Mouse (Mus musculus): ENCODE data around the gene Rab40c.
A peak's percentile ranks its signal among the peaks of the same experiment; 100 is the strongest.

Rab40c gene

DNA sequence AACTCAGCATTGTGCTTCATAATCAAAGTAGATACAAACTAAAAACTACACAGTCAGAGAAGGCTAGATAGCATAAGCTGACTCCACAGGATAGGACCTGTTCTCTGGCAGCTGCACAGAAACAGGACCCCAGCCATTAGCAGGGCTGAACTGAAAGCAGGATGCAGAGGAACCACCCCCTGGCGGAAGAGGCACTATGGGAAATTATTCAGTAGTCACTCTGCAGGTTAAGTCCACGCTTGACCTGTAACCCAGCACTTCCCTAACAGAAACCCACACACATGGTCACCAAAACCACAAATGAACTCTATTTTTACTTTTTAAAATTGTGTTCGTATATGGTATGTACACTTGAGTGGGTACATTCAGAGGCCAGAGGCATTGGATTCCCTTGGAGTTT, 16.5 kb downstream of the Rab40c start:
- no peak for DNase-seq (ENCODE audit: low read depth in 2 of 2, low spot score in 2 of 2)

DNA sequence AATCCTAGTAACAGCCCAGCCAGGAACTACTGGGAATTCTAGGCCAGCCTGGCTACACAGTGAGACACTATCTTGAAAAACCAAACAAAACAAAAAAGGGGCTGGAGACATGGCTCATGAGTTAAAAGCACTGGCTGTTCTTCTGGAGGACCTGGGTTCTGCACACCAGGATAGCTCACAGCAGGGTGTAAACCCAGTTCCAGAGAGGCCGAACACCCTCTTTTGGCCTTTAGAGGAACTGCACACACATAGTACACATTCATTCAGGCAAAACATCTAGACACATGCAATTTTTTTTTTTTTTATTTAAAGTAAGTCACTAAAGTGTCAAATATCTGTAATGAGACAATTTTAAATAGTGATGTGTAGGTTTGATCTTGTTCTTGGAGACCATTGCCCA, 19.3 kb downstream of the Rab40c start:
- DNase-seq (ENCODE audit: low read depth in 2 of 2, low spot score in 2 of 2) = no peak

DNA sequence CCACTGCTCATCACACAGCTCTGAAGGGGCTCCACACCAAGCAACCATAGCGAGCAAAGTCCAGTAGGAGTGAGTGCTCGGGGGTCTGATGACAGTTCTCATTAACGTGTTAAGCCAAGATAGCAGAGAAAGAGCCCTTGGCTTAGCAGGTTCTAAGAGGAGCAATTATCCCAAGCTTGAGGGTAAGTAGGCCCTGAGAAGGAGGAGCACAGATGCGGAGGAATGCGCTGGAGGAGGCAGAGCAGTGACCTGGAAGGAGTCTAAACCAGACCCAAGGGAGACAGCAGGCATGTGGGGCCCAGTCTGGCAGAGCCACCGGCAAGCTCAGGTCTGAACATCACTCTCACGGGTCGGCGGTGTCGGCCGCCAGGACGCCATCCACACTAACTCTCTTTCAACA, 23.6 kb downstream of the Rab40c start:
- DNase-seq (ENCODE audit: low read depth in 2 of 2, low spot score in 2 of 2) = no peak

DNA sequence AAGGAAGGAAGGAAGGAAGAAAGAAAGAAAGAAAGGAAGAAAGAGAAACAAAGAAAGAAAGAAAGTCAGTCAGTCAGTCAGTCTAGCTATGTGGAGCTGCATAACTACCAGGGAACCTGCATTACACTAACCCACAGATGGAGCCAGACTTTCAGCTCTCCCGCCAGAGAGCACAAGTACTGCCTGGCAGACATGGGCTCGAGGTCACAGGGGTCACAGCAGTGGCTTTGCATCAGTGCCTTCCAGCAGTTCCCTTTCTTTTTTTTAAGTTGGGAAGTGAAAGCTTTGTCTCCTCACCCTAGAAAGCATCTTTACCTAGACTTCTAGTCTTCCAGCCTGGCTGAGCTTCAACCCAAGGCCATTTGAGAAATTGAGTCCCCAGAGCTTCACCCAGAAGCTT, 24.1 kb downstream of the Rab40c start:
- DNase-seq (ENCODE audit: low read depth in 2 of 2, low spot score in 2 of 2) = no peak

DNA sequence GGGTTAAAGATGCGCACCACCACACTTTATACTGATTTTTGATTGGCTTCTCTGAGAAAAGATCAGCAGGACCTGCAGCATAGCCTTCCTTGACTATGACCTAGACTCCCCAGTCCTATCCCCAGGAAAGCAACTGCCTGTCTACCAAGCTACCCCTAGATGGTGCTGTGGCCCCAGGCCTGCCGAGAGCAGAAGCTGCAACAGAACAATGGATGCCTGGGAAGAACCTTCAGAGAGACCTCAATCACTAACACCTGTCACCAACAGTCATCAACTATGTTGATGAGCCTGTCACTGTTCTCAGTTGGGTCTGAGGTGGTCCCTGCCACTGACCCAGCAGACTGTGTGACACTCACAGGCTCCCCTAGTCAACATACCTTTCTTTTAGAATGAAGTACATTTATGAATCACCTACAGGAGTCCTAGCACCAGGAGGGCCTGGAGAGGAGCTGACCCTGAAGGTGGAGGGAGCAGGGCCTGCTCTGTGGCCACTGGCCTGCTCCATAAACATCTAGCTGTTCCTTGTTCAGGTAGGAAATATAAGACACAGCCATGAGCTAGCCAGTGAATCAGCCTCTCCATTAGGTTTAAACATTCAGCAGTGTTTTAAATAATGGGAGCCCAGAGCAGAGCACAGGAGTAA, 25.4 kb downstream of the Rab40c start:
- peak; percentile 58 to 63 for DNase-seq (ENCODE audit: low read depth in 2 of 2, low spot score in 2 of 2)

DNA sequence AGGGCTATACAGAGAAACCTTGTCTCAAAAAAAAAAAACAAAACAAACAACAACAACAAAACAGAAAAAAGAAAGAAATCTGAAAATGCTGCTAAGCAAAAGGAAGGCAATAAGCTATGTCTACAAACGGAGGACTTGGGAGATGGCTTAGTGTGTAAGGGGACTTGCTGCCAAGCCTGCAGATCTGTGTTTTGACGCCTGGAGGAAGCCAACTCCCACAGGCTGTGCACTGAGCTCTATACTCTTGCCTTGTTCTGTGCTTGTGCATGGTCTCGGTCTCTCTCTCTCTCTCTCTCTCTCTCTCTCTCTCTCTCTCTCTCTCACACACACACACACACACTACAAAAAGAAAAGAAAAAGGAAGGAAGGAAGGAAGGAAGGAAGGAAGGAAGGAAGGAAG, 30.7 kb downstream of the Rab40c start:
- no peak for DNase-seq (ENCODE audit: low read depth in 2 of 2, low spot score in 2 of 2)

DNA sequence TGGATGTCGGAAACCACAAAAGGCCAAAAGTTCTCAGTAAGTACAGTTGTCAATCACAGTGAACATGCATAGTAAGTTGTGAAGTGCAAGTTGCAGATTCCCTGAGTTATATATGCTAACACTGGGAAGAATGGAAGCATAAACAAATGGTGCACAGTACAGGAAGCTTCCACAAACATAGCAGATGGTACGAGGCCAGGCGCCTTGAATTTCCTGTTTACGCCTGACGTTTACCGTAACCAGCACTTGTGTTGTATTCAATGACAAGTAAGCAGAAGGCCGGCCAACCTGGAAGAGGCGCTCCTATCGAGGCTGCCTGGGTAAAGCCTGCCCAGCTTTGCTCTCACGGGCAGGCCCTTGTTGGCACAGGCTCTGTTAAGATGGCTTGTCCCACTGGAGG, 32.1 kb downstream of the Rab40c start:
- DNase-seq (ENCODE audit: low read depth in 2 of 2, low spot score in 2 of 2) = no peak

DNA sequence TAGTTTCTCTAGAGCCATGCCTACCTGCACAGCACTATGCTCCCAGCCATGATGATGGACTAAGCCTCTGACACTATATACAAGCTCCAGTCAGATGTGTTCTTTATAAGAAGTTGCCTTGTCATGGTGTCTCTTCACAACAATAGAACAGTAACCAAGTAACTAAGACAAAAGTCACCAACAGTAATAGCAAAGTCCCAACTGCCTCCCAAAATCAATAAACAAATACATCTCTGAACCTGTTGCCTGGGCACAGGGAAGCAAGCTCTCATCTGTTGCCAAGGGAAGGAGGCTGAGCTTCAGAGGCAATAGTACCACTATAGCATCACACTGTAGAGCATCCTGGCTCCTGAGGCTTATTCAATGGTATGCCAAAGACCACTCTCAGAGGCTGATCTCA, 32.7 kb downstream of the Rab40c start:
- no peak for DNase-seq (ENCODE audit: low read depth in 2 of 2, low spot score in 2 of 2)

DNA sequence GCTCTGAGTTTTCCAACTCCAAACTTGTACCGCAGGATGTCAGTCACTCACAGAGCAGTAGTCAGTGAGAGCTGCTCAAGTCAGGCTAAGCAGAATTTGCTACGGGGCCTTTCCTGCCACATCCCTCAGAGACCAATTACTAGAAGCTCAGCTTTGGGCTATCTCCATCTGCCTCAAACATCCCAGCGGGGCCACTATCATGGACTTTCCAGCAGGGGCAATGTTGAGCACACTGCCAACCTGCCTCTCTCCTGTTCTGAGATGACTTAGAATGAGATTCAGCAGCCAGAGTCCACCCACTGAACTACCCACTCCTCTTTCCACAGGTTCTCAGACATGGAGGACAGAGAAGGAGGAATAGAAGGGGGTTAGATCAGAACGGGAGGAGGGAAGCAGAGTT, 33.9 kb downstream of the Rab40c start:
- no peak for DNase-seq (ENCODE audit: low read depth in 2 of 2, low spot score in 2 of 2)

DNA sequence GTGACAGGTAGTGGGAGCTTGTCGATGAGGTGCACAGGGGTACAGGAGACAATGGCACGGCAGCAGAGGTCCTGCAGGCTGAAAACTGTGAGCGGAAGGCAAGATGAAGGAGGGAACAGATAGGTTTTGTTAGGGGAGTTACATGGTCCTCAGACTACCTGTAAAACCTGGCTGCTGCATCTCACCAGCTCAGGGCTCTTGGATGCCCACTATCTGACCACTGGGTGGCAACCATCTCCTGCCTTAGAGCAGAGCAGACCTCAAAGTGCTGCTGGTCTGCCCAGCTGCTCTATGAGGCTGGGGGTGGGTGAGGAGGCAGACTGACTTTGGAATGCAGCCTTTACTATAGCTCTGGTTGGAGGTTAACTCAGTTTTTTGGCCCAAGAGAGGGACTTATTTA, 35.7 kb downstream of the Rab40c start:
- DNase-seq (ENCODE audit: low read depth in 2 of 2, low spot score in 2 of 2) = no peak

DNA sequence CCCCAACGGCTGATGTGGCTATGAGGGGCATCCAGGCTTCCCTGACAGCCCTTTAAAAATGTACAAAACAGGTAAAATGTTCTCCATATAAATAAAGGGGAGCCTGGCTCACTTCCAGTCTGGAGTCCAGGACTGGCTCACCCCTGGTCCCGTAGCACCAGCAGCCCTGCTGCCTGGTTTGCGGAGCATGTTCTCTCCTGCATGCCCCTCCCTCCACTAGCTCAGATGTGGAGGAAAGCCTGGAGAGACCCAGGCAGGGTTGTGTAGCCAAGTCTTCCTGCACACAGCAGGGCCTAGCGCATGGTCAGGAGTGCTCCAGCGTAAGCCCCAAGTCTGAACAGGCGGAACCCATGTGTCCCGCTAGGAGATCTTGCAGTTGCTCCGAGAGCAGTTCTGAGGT, 36.3 kb downstream of the Rab40c start:
- no peak for DNase-seq (ENCODE audit: low read depth in 2 of 2, low spot score in 2 of 2)

DNA sequence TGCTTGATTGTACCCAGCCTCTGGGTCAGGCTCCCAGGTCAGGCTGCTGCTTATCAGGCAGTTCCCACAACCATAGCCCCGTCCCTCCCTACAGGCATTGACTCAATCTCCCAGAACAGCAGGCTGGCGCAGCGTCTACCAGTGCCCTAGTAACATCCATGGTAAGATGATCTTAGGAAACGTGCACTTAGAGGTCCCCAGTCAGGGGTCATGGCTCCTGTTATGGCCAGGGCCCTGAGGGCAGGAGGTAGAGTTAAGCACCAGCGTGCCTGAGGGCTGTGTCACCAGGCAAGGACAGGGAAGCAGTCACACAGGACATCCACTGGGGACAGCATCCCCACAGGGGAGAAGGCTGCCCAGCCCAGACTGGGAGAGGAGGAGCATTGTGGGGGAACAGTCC, 37.2 kb downstream of the Rab40c start:
- no peak for DNase-seq (ENCODE audit: low read depth in 2 of 2, low spot score in 2 of 2)

DNA sequence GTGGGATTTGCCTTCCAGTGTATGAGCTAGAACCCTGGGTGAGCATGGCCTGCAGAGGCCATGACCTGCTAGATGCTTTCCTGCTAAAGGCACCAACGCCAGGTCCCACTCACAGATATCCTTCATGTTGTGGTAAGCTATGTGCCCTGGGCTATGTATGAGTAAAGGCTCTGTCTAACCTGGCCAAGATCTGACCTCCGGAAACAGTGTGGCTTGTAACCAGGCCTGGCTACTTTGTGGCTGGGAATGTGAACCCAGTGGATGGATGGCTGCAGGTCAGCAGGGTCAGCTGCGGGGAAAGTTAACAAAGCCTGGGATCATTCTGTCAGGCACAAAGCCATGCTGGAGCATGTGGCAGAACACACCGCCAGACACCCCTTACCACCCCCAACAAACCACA, 37.8 kb downstream of the Rab40c start:
- DNase-seq (ENCODE audit: low read depth in 2 of 2, low spot score in 2 of 2) = no peak

DNA sequence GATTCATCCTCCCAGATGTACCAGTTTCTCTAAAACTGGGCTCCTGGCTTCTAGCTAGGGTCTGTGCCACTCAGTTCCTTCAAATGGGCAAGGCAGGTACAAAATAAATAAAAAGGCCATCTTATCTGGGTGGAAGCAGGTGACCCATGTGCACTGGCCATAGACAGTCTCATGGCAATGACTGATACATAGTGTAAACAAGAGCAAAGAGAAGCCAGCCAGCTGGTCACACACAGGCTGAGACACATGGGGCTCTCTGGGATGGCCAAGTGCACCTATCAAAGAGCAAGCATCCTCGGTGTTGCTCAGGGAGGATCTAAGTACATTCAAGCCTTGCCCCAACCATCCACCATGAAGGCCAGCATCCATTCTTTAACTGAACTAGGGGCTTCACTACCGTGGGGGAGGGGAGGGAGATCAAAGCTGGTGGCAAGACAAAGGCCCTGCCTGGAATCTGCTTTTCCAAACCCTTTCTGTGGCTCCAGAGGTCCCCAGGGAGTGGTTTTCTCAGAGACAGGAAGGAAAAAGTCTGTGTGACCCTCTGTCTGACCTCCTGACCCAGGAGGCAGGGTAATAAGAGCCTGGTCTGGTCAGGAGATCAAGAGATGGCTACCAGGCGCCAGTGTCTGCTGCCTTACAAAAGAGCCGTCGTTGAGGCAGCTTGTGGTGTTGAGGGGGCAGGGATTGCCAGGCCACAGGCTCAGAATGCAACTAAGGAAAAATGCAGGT, 38.5 kb downstream of the Rab40c start:
- DNase-seq (ENCODE audit: low read depth in 2 of 2, low spot score in 2 of 2) = no peak

DNA sequence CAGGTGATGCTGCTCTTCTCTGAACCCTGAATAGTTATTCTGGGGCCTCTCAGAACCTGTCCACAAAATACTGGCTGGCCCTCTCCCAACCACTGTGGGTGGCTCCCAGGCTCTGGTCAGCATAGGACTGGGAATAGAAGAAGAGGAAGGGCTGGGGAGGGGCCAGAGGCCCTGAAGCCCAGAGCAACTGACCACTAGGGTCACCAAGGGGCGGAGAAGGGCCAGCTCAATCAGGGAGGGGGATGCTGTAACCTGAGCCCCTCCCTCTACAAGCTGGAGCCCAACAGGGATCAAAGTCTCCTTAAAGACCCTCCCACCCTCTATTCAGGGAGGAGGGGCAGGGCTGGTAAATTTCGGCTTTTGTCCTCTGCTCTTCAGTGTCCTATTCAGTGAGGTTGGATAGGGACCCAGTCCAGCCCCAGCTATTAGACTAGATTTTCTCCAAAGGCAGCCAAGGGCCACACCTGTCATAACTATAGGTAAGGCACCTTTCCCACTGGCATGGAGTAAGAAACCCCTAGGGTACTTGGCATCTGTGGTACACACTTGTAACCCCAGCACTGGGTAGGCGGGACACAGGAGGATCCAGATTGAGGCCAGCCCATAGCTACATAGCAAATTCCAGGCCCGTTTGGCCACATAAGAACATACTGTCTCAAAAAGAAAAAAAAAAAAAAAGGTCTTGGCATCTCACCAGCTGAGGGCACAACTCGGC, 39.2 kb downstream of the Rab40c start, which contains the start of gene Wfikkn1:
TSS of gene Wfikkn1 (minus strand) at position 663 of the 715 bp plus-strand sequence.
- no peak for DNase-seq (ENCODE audit: low read depth in 2 of 2, low spot score in 2 of 2)

DNA sequence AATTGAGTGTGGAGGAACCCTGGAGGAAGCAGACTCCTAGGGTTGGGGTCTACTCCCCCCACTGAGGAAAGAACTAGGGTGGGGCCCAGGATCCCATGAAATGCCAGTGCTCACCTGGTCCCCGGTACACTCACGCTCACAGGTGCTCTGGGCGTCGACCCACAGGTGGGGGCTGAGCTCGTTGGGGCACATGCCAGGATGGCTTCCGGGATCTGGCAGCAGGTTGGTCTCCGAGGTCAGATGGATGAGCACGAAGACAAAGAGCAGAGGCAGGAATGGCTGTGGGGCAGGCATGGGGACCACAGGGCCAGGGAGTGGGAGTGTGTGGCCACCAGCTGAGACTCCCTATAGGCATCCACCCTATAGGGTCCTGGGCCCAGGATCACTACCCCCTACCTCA, 39.8 kb downstream of the Rab40c start:
- DNase-seq (ENCODE audit: low read depth in 2 of 2, low spot score in 2 of 2) = no peak

DNA sequence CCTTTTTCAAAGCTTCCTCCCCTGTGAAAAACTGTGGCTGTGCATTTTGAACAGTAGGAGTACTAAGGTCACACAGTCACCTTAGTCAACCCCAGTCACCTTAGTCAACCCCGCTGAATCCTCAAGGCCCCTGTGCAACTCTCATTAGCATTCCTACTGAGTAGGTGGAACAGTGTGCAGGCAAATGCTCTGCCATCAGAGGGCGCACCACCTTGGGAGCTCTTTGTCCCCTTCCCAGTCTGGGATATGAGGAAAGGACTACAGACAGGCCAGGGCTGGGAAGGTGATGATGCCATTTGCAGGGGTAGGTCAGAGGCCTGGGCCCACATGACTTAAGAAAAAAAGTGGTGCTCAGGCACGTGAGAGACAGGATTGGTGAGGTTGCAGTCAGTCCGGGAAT, 40.3 kb downstream of the Rab40c start:
- no peak for DNase-seq (ENCODE audit: low read depth in 2 of 2, low spot score in 2 of 2)

DNA sequence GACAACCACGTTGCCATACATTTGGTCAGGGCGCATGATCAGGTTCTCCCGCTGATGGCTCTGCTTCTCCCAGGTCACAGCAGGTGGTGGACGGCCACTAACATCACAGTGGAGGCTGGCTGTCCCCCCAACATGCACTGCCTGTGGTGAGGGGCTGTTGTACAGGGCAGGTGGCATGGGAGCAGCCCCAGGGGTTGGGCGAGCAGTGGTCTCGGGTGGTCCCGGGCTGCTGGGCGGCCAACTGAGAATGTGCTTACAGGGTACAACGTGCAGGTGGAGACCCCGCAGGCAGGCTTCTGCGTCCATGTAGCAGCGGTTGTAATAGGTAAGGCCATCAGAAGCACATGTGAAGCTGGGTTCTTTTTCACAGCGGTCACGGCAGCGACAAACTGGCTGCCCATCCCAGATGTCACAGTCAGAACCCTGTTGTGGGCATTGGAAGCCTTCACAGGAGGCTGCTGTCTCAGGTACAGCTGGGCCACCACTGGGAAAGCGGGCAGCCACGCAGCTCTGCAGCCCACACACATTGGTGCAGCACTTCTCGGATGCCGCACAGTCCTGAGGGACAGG, 40.8 kb downstream of the Rab40c start:
- DNase-seq (ENCODE audit: low read depth in 2 of 2, low spot score in 2 of 2) = no peak

DNA sequence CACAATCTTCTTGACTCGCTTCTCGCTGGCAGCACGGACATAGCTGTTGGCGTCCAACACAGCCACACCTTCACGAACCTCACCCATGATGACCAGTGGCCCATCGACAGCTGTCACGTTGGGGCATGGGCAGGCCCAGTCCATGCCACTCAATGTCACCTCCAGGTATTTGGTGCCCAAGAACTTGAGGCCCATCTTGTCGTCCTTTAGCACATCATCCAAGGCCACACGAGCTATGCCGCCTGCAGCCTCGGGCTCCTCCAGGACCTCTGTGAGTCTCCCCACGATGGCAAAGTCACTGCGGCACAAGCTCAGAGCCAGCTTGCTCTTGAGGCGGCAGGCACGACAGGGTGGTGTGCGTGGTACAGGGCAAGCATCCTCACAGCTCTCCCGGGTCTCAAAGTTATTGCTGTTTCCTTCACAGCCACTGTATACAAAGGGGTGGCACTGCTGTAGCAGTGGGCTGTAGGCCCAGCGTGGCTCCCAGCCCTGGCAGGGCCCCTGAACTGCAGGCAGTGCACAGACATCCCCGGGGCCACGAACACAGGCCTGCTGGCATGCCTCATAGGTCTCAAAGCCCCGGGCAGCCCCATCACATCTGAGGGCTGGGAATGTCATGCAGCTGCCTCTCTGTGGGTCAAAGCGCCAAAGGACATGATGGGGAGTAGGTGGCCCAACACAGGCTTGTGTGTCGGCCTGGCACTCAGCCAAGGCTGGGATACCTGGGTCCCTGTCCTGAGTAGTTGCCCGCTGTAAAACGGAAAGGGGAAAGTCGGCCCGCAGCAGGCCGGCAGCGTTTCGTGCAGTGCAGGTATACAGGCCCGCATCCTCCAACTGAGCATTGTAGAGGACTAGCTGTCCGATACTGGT, 41.6 kb downstream of the Rab40c start:
- DNase-seq (ENCODE audit: low read depth in 2 of 2, low spot score in 2 of 2) = no peak

DNA sequence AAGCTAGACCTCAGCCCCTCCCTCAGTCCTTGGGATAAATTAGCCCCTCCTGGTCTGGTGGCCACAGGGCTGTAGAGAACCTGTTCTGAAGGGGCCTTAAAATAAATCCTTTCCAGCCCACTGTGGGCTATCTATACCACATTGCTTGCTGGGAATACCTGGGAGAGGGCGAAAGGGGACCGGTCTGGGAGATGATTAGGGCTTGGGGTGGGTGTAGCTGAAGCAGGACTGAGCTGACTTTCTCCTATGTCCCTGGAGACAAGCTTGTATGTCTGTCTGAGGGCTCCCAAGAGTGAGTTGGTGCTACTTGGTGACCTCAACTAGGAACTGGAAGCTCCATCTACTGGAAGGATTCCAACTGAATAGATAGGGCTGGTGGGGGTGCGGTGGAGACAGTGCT, 42.5 kb downstream of the Rab40c start:
- DNase-seq (ENCODE audit: low read depth in 2 of 2, low spot score in 2 of 2) = no peak

DNA sequence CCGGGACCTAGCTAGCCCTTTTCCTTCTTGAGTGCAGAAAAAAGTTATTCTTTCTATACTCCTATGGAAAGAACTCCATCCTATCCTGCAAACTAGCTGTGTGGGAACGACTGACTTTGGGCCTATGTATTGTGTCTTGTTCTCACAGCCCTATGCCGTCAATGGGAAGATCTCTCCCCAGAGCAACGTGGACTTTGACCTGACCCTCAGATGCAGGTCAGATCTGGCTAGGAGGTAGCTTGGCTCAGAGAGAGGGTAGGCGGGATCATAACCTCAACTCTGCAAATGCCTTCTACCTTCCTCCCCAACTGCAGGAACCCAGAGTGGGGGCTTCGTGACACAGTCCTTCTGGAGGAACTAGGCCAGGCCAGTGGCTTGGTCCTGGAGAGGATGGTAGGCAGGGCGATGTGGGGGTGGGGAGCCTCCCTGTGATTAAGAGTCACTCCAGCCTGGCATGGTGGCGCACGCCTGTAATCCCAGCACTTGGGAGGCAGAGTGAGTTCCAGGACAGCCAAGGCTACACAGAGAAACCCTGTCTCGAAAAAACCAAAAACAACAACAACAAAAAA, 43.1 kb downstream of the Rab40c start:
- no peak for DNase-seq (ENCODE audit: low read depth in 2 of 2, low spot score in 2 of 2)
